In the genomic region with DNA sequence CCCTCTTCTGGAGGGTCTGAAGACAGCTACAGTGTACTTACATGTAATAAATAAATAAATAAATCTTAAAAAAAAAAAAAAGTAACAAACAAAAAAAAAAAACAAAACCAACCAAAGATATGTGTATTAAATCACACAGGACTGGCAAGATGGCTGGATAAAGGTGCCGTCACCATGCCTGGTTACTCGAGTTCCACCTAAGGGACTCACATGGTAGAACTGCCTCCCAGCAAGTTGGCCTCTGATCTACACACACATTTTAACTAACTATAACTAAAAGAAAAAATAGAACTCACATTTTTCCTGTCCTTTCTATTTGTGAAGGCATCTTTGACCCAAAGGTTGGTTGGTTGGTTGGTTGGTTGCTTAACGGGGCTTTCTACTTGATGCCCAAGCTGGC, we compare ENCODE assay signal across 8 mouse cellular contexts. TPM values are rescaled to one million over a fixed set of nuclear protein-coding genes. Genes with fewer than 3 reads are reported as not detected.
DNase-seq lines count a peak whose midpoint lies in the region; ATAC-seq lines count a peak whose summit lies in the region.

No protein-coding gene starts in this region.

- no peaks in the 10 kb centered on the region for H3K27me3 ChIP-seq in heart, embryonic 11.5 days (ENCODE audit: control insufficient read depth, insufficient read depth, low read length)
- no peaks in the 10 kb centered on the region for H3K27me3 ChIP-seq in forebrain, embryonic 16.5 days (replicated peaks; ENCODE audit: control insufficient read depth, insufficient read depth, low read length)

- peaks cover 54% of the 10 kb centered on the region for H3K79me2 ChIP-seq in macrophage (ENCODE audit: inconsistent target)

- peak overlapping the region; percentile 94 for H3K4me3 ChIP-seq in heart, embryonic 11.5 days (ENCODE audit: low read depth, low read length)
- peak overlapping the region; percentile 98 for H3K4me3 ChIP-seq in forebrain, embryonic 16.5 days (replicated peaks; ENCODE audit: low read length)
- peak overlapping the region; percentile 94 for H3K4me3 ChIP-seq in macrophage (ENCODE audit: inconsistent target)

- H3K9me3 ChIP-seq in heart, embryonic 11.5 days (replicated peaks; ENCODE audit: control insufficient read depth, low read length) = no peaks in the 10 kb centered on the region
- no peaks in the 10 kb centered on the region for H3K9me3 ChIP-seq in forebrain, embryonic 16.5 days (ENCODE audit: control insufficient read depth, low read length)

- H3K4me1 ChIP-seq in heart, embryonic 11.5 days (ENCODE audit: control insufficient read depth, insufficient read depth, low read length) = peaks cover 11% of the 10 kb centered on the region
- peaks cover 22% of the 10 kb centered on the region for H3K4me1 ChIP-seq in forebrain, embryonic 16.5 days (replicated peaks; ENCODE audit: control insufficient read depth, insufficient read depth, low read length)

- H3K4me2 ChIP-seq in heart, embryonic 11.5 days = peak overlapping the region; percentile 88
- H3K4me2 ChIP-seq in forebrain, embryonic 16.5 days (ENCODE audit: low read length) = peak overlapping the region; percentile 72

- 77% methylated on average over 3 of the region's 3 CpGs for WGBS in heart, embryonic 11.5 days (ENCODE audit: insufficient replicate concordance)
- WGBS in forebrain, embryonic 16.5 days = 85% methylated on average over 3 of the region's 3 CpGs
- WGBS in macrophage (ENCODE audit: missing documents) = 83% methylated on average over 3 of the region's 3 CpGs

- no peak for DNase-seq in heart, postnatal 4 days
- DNase-seq in ES-CJ7 (ENCODE audit: low read depth, low spot score) = peak; percentile 25
- DNase-seq in natural killer cell, adult 2 months (ENCODE audit: low spot score in 2 of 2) = no peak
- DNase-seq in spleen, postnatal 14 days (ENCODE audit: low spot score in 2 of 2) = no peak
- DNase-seq in gastrocnemius, postnatal 25 days = no peak

- no peak for ATAC-seq in heart, embryonic 11.5 days (replicated peaks; ENCODE audit: insufficient number of reproducible peaks, low FRiP score, low TSS enrichment)
- ATAC-seq in forebrain, embryonic 16.5 days = no peak

- no peaks in the 10 kb centered on the region; the same call in 1 of the 2 replicates for H3K36me3 ChIP-seq in heart, embryonic 11.5 days (ENCODE audit: control insufficient read depth, insufficient read depth, low read length)
- no peaks in the 10 kb centered on the region for H3K36me3 ChIP-seq in forebrain, embryonic 16.5 days (ENCODE audit: control insufficient read depth, insufficient read depth)
- H3K36me3 ChIP-seq in macrophage (ENCODE audit: inconsistent target) = no peaks in the 10 kb centered on the region

- peak overlapping the region; percentile 80 for H3K9ac ChIP-seq in heart, embryonic 11.5 days (ENCODE audit: low read depth, low read length)
- H3K9ac ChIP-seq in forebrain, embryonic 16.5 days (replicated peaks; ENCODE audit: low read depth, low read length) = peak overlapping the region; percentile 90

- peak overlapping the region; percentile 74 for H3K27ac ChIP-seq in heart, embryonic 11.5 days (ENCODE audit: low read depth, low read length)
- H3K27ac ChIP-seq in forebrain, embryonic 16.5 days (ENCODE audit: low read length) = peak overlapping the region; percentile 61; the same call in 1 of the 2 replicates
- H3K27ac ChIP-seq in macrophage = peak overlapping the region; percentile 90

RNA-seq across cellular contexts. Expression of gene Clta, which starts 7.5 kb away (rescaled TPM):
- polyA plus RNA-seq in heart, embryonic 11.5 days (2014; fragmentation: Nextera tagmentation; extraction: Ambion mirVana) = 157 and 162 TPM in 2 replicates
- 100 to 1,000 TPM; 108 TPM for total RNA-seq in heart, postnatal 4 days (2021)
- 296 and 297 TPM in 2 replicates for polyA plus RNA-seq in forebrain, embryonic 16.5 days (2015; fragmentation: Nextera tagmentation; extraction: Ambion mirVana)
- total RNA-seq in macrophage (2018; cell fraction: chromatin; rRNA removed) = 100 to 1,000 TPM in 4 of 26 experiments, 10 to 100 TPM in 22; 43.3 to 129 (median 74.1) TPM
- 1,000 to 10,000 TPM in 1 of 26 experiments, 100 to 1,000 TPM in 25; 474 to 1,048 (median 650) TPM for total RNA-seq in macrophage (2018; cell fraction: cytosol; rRNA removed)
- total RNA-seq in macrophage (2018; cell fraction: nucleus; rRNA removed) = 100 to 1,000 TPM; 108 to 364 (median 196) TPM
- 719 to 1,119 TPM (median 1,119 TPM) in 3 replicates for polyA plus RNA-seq in macrophage (2018)
- total RNA-seq in gastrocnemius, postnatal 25 days (2021) = 10 to 100 TPM; 51.4 to 61.9 TPM

RNA-seq across cellular contexts. Expression of gene Ccin, which starts 28.5 kb away (rescaled TPM):
- not detected in 2 replicates for polyA plus RNA-seq in heart, embryonic 11.5 days (2014; fragmentation: Nextera tagmentation; extraction: Ambion mirVana)
- total RNA-seq in heart, postnatal 4 days (2021) = under 1 TPM; 0.26 to 0.47 TPM
- polyA plus RNA-seq in forebrain, embryonic 16.5 days (2015; fragmentation: Nextera tagmentation; extraction: Ambion mirVana) = not detected in 2 replicates
- not detected for total RNA-seq in macrophage (2018; cell fraction: chromatin; rRNA removed)
- not detected for total RNA-seq in macrophage (2018; cell fraction: cytosol; rRNA removed)
- total RNA-seq in macrophage (2018; cell fraction: nucleus; rRNA removed) = under 1 TPM in 1 of 26 experiments, not detected in 25; 0.29 TPM
- not detected in 3 replicates for polyA plus RNA-seq in macrophage (2018)
- not detected for total RNA-seq in gastrocnemius, postnatal 25 days (2021)

RNA-seq across cellular contexts. Expression of gene Glipr2, which starts 54.6 kb away (rescaled TPM):
- 112 and 136 TPM in 2 replicates for polyA plus RNA-seq in heart, embryonic 11.5 days (2014; fragmentation: Nextera tagmentation; extraction: Ambion mirVana)
- total RNA-seq in heart, postnatal 4 days (2021) = 10 to 100 TPM; 31.0 to 32.9 TPM
- 27.2 and 28.8 TPM in 2 replicates for polyA plus RNA-seq in forebrain, embryonic 16.5 days (2015; fragmentation: Nextera tagmentation; extraction: Ambion mirVana)
- total RNA-seq in macrophage (2018; cell fraction: chromatin; rRNA removed) = 10 to 100 TPM in 2 of 26 experiments, 1 to 10 TPM in 14, under 1 TPM in 5, not detected in 5; 0.31 to 18.3 (median 1.9) TPM
- 10 to 100 TPM in 6 of 26 experiments, 1 to 10 TPM in 20; 1.8 to 14.4 (median 7.5) TPM for total RNA-seq in macrophage (2018; cell fraction: cytosol; rRNA removed)
- 10 to 100 TPM in 4 of 26 experiments, 1 to 10 TPM in 17, under 1 TPM in 3, not detected in 2; 0.48 to 20.8 (median 5.3) TPM for total RNA-seq in macrophage (2018; cell fraction: nucleus; rRNA removed)
- 1.7 to 2.7 TPM (median 2.0 TPM) in 3 replicates for polyA plus RNA-seq in macrophage (2018)
- total RNA-seq in gastrocnemius, postnatal 25 days (2021) = 1 to 10 TPM; 2.8 to 4.9 TPM
